Mouse (Mus musculus) lung, postnatal 0 days (tissue): ENCODE results near the gene Scimp.

Source experiments
- CTCF ChIP-seq: IDR thresholded peaks from 2 replicates; pipeline ENCODE4 v1.5.1; 2016; ENCODE audit warnings: antibody characterized with exemption, mild to moderate bottlenecking
- EP300 ChIP-seq: IDR thresholded peaks from 2 replicates; pipeline ENCODE4 v1.6.1; 2016; ENCODE audit warnings: antibody characterized with exemption, mild to moderate bottlenecking, control low read depth

DNA sequence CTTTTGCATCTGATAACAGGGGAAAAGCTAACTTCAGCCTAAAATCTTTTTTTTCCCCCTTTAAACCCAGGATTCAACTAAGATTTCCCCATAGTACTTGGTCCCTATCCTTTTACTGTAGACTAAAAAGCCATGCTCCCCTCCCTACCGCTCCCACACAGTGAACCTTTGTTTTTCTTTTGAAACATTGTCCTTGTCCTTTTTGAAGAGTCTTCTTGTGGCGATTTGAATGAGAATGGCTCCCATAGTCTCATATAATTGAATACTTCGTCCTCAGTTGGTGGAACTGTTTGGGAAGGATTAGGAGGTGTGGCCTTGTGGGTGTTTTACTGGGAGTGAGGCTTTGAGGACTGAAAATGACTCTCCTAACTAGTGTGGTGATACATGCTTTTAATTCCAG is 21.4 kb upstream of the Scimp start:
- no peak for TF ChIP-seq CTCF
- no peak for TF ChIP-seq EP300
